Mouse (Mus musculus): Measurements from ENCODE around the gene Rnf216.

DNA sequence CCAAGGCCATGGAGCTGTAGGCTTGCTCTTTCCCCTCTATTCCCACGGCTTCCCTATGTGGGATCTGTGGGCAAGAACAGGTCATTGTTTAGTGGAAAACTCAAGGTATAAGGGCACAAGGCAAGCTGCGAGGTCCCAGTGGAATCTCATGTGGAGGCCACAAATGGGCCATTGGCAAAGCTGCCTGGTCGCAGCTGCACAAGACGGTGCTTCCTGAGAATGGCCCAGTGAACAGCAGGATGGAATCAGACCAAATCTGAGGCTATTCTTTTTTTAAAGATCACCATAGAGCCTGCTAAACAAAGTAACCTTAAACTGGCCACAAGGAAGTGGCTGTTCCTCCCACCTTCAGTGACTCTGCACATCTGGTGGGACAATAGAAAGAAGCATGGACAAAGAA, 77.5 kb downstream of the Rnf216 start:
- TF ChIP-seq MXI1 (IDR thresholded peaks at IDR 0.05; ENCODE audit: low read depth, low read length) (no peak), POLR2A (IDR thresholded peaks at IDR 0.05; ENCODE audit: control insufficient read depth in 1 of 2, insufficient read depth in 1 of 2, low read depth in 1 of 2, low read length in 2 of 2, poor library complexity in 1 of 2) (no peak), GABPA (IDR thresholded peaks at IDR 0.05; ENCODE audit: low read depth, low read length) (no peak), MAX (IDR thresholded peaks at IDR 0.05; ENCODE audit: low read length) (no peak), MAFK (IDR thresholded peaks at IDR 0.05; ENCODE audit: borderline replicate concordance, low read depth, low read length) (no peak), CTCF (IDR thresholded peaks at IDR 0.05 in 2 of 3, conservative IDR thresholded peaks at IDR 0.05 in 1 of 3; ENCODE audit: control insufficient read depth in 1 of 3, insufficient read depth in 1 of 3, low read depth in 2 of 3, low read length in 3 of 3, poor library complexity in 1 of 3, severe bottlenecking in 1 of 3) (no peak), RCOR1 (IDR thresholded peaks at IDR 0.05; ENCODE audit: low read depth, low read length) (no peak), TBP (IDR thresholded peaks at IDR 0.05; ENCODE audit: low read depth, low read length) (no peak), CHD2 (IDR thresholded peaks at IDR 0.05; ENCODE audit: low read length) (no peak), MAZ (IDR thresholded peaks at IDR 0.05; ENCODE audit: low read depth, low read length) (no peak)
